Mouse (Mus musculus) duodenum, adult 2 months (tissue): ENCODE data around the gene Dnajc24. TPM values are rescaled to one million over a fixed set of nuclear protein-coding genes. Genes with fewer than 3 reads are reported as not detected.

Experiments used
- polyA plus RNA-seq: library from polyadenylated mRNA; depleted of rRNA; stranded (reverse); fragments of >200 nt; gene quantifications from 2 replicates; pipeline ENCODE4 v1.2.3, GENCODE M21; 2012; ENCODE audit warnings: low replicate concordance; rRNA removed

The Dnajc24 gene
- 3.8 and 4.6 TPM in 2 replicates for polyA plus RNA-seq

DNA sequence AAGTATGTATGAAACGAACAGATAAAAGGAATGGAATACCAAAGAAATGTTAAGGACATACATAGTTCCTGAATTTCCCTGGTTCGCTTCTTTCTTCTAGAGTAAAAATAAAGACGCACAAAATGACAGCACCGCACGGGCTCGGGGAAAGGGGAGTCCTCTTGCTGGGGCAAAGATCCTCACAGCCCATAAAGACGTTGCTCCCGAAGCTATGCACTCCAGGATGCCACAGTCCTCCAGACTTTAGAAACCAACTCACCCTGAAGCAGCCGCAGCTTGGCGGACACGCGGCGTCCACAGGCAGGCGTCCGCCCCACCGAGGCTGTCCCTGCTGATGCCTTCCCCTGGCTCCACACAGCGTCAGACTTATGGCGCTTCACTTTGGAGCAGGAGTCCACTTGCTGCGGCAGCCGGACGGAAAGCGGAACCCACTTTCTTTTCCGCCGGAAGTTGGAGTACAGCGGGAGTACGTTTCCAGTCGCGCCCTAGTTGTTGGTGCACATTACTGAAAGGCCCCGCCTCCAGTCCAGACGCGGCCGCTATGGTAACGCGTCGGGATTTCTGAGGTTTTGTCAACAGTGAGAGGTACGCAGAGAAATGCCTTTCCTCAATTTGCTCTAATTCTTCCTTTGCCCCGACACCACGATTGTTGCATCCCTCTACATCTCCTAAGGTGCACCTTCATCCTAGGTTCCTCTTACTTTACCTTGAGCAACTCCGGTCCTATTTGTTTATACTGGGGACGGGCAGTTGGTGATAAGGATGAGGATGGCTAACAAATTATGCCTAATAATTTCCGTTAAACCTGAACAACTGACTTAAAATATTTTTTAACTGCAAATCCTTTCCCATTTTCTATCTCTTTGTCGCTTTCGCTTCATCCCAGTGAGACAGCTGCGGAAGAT is at the start of gene Dnajc24:
Dnajc24 (minus strand) TSS at position 715 of the 905 bp plus-strand sequence.

Other genes starting within 250 kb of the Dnajc24 start
- 2.7 and 5.2 TPM in 2 replicates for gene Elp4, start 99.0 kb downstream of the Dnajc24 start, polyA plus RNA-seq
- 1.2 and 1.6 TPM in 2 replicates for gene Immp1l, start 98.9 kb downstream of the Dnajc24 start, polyA plus RNA-seq